Mouse (Mus musculus): ENCODE measurements at regions not wholly inside any gene's neighbourhood (a gene's known extent, or its start where the extent isn't known, plus 50 kb on each side); places are given as distances from the start of the nearest gene placed in this dataset.

DNA sequence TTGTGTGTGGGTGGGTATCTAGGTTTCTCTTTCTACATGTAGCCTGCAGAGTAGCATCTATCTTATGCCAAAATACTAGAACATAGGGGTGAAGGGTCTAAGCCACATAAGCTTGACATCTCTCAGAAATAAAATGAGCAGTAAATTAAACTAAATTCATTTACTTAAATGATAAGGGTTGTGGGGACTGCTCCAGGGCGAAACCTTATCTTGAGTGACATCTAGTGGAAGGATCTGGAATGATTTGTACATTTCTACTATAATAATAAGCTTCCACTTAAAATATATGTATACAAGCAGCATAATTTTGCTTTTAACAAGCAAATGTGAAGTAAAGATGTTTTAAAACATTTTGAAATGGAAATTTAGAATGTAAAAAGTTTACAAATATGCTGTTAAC, 271.4 kb downstream of the Vgll3 start:
- Histone ChIP-seq H3K4me1 (ENCODE audit: control insufficient read depth, insufficient read depth, low read length) (no peaks in the 10 kb centered on the region), H3K36me3 (ENCODE audit: control insufficient read depth, insufficient read depth, low read length) (no peaks in the 10 kb centered on the region), H3K27ac (no peak overlapping the region), H3K79me2 (replicated peaks; ENCODE audit: control insufficient read depth, insufficient read depth, low read length) (no peaks in the 10 kb centered on the region), H3K4me3 (no peak overlapping the region), H3K9ac (ENCODE audit: low read depth, low read length) (no peak overlapping the region), H3K27me3 (ENCODE audit: control insufficient read depth, insufficient read depth, low read length) (no peaks in the 10 kb centered on the region)
- no peak for DNase-seq
- 8% methylated on average over 1 of the region's 1 CpGs for WGBS
- TF ChIP-seq EP300 (IDR thresholded peaks at IDR 0.05; ENCODE audit: insufficient read depth, low read depth, low read length) (no peak), CTCF (IDR thresholded peaks at IDR 0.05) (peak; percentile 59)
- intact Hi-C loops (cut with DNase I): loop anchor here (5.0 kb wide), 1 partner anchor 459 kb away; no protein-coding TSS in a partner anchor

DNA sequence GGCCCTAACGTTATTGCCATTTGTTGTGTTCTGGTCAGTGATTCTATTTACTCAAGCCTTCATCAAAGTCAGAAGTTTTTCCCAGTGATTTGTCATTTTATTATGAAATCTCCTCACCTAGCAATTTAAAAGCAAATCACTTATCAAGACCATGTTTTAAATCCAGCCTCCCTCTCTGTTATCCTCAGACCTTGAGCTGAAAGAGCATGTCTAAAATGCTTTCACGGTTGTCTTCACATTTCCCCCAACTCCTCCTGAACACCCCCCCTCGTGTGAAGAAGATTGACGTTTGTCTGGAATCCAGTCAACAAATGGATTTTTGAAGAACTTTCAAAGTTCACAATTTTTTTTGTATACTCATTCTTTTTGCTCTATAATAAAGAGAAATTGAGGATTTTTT, 277.7 kb downstream of the Vgll3 start:
- Histone ChIP-seq H3K79me2 (replicated peaks; ENCODE audit: control insufficient read depth, insufficient read depth, low read length) (no peaks in the 10 kb centered on the region), H3K36me3 (ENCODE audit: control insufficient read depth, insufficient read depth, low read length) (no peaks in the 10 kb centered on the region), H3K27ac (no peak overlapping the region), H3K27me3 (ENCODE audit: control insufficient read depth, insufficient read depth, low read length) (no peaks in the 10 kb centered on the region), H3K9ac (ENCODE audit: low read depth, low read length) (no peak overlapping the region), H3K4me3 (no peak overlapping the region), H3K4me1 (ENCODE audit: control insufficient read depth, insufficient read depth, low read length) (no peaks in the 10 kb centered on the region)
- no peak for TF ChIP-seq CTCF (IDR thresholded peaks at IDR 0.05)
- no peak for TF ChIP-seq POLR2A (IDR thresholded peaks at IDR 0.05; ENCODE audit: insufficient read depth, low read depth, low read length)
- no peak for TF ChIP-seq EP300 (IDR thresholded peaks at IDR 0.05; ENCODE audit: insufficient read depth, low read depth, low read length)
- WGBS: 57% methylated on average over 4 of the region's 4 CpGs
- DNase-seq: no peak
- intact Hi-C loops (cut with DNase I): no loop called here

- H3K4me3 ChIP-seq: no peak overlapping the region
- no peak for DNase-seq
- H3K27me3 ChIP-seq (ENCODE audit: control insufficient read depth, insufficient read depth, low read length): no peaks in the 10 kb centered on the region
- H3K79me2 ChIP-seq (replicated peaks; ENCODE audit: control insufficient read depth, insufficient read depth, low read length): no peaks in the 10 kb centered on the region
- 78% methylated on average over 7 of the region's 7 CpGs for WGBS
- no peak for TF ChIP-seq EP300 (IDR thresholded peaks at IDR 0.05; ENCODE audit: insufficient read depth, low read depth, low read length)
- no peak for TF ChIP-seq POLR2A (IDR thresholded peaks at IDR 0.05; ENCODE audit: insufficient read depth, low read depth, low read length)
- no peak for TF ChIP-seq CTCF (IDR thresholded peaks at IDR 0.05)
- H3K36me3 ChIP-seq (ENCODE audit: control insufficient read depth, insufficient read depth, low read length): no peaks in the 10 kb centered on the region
- no peaks in the 10 kb centered on the region for H3K4me1 ChIP-seq (ENCODE audit: control insufficient read depth, insufficient read depth, low read length)
- intact Hi-C loops (cut with DNase I): no loop called here
- no peak overlapping the region for H3K27ac ChIP-seq
- no peak overlapping the region for H3K9ac ChIP-seq (ENCODE audit: low read depth, low read length)
Measured at GRCm38 (mm10) chr16:66095682-66096081, 280.6 kb downstream of the Vgll3 start.

- no peak overlapping the region for H3K4me3 ChIP-seq
Measured at GRCm38 (mm10) chr16:66117930-66118329, 302.9 kb downstream of the Vgll3 start.

DNA sequence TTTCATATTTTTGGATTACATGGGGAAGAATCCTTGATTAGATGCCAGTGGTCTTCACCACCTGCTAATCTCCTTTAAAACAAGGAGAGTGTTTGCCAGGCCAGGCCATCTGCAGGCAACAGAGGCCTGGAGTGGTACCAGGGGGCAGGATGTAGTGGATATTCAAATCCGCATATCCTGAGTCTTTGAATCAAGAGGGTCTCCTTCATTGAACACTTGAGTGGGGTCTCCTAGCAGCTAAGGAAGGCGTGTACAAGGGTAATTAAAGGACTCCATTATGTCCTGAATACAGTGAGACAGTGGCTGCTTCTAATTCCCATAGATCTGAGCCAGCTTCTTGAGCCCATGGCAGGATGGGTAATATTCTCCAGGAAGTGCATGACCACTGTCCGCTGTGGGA, 322.7 kb downstream of the Vgll3 start:
- no peak overlapping the region for H3K27ac ChIP-seq
- TF ChIP-seq EP300 (IDR thresholded peaks at IDR 0.05; ENCODE audit: insufficient read depth, low read depth, low read length): no peak
- no peak for TF ChIP-seq CTCF (IDR thresholded peaks at IDR 0.05)
- TF ChIP-seq POLR2A (IDR thresholded peaks at IDR 0.05; ENCODE audit: insufficient read depth, low read depth, low read length): no peak
- H3K4me1 ChIP-seq (ENCODE audit: control insufficient read depth, insufficient read depth, low read length): no peaks in the 10 kb centered on the region
- H3K27me3 ChIP-seq (ENCODE audit: control insufficient read depth, insufficient read depth, low read length): no peaks in the 10 kb centered on the region
- 66% methylated on average over 3 of the region's 3 CpGs for WGBS
- H3K9ac ChIP-seq (ENCODE audit: low read depth, low read length): no peak overlapping the region
- no peaks in the 10 kb centered on the region for H3K79me2 ChIP-seq (replicated peaks; ENCODE audit: control insufficient read depth, insufficient read depth, low read length)
- intact Hi-C loops (cut with DNase I): no loop called here
- DNase-seq: no peak
- no peak overlapping the region for H3K4me3 ChIP-seq
- H3K36me3 ChIP-seq (ENCODE audit: control insufficient read depth, insufficient read depth, low read length): no peaks in the 10 kb centered on the region

More at GRCm38 (mm10) chr16:66117930-66118329, 302.9 kb downstream of the Vgll3 start:
- H3K9ac ChIP-seq (ENCODE audit: low read depth, low read length): no peak overlapping the region
- intact Hi-C loops (cut with DNase I): no loop called here
- H3K36me3 ChIP-seq (ENCODE audit: control insufficient read depth, insufficient read depth, low read length): no peaks in the 10 kb centered on the region
- no peaks in the 10 kb centered on the region for H3K27me3 ChIP-seq (ENCODE audit: control insufficient read depth, insufficient read depth, low read length)
- no peaks in the 10 kb centered on the region for H3K79me2 ChIP-seq (replicated peaks; ENCODE audit: control insufficient read depth, insufficient read depth, low read length)
- no peak for DNase-seq
- 65% methylated on average over 3 of the region's 3 CpGs for WGBS
- TF ChIP-seq EP300 (IDR thresholded peaks at IDR 0.05; ENCODE audit: insufficient read depth, low read depth, low read length): no peak
- TF ChIP-seq POLR2A (IDR thresholded peaks at IDR 0.05; ENCODE audit: insufficient read depth, low read depth, low read length): no peak
- TF ChIP-seq CTCF (IDR thresholded peaks at IDR 0.05): no peak
- H3K27ac ChIP-seq: no peak overlapping the region
- H3K4me1 ChIP-seq (ENCODE audit: control insufficient read depth, insufficient read depth, low read length): no peaks in the 10 kb centered on the region

- Histone ChIP-seq H3K4me3 (no peak overlapping the region), H3K9ac (ENCODE audit: low read depth, low read length) (no peak overlapping the region), H3K4me1 (ENCODE audit: control insufficient read depth, insufficient read depth, low read length) (no peaks in the 10 kb centered on the region), H3K27me3 (ENCODE audit: control insufficient read depth, insufficient read depth, low read length) (no peaks in the 10 kb centered on the region), H3K79me2 (replicated peaks; ENCODE audit: control insufficient read depth, insufficient read depth, low read length) (no peaks in the 10 kb centered on the region), H3K27ac (no peak overlapping the region), H3K36me3 (ENCODE audit: control insufficient read depth, insufficient read depth, low read length) (no peaks in the 10 kb centered on the region)
- TF ChIP-seq CTCF (IDR thresholded peaks at IDR 0.05) (no peak), EP300 (IDR thresholded peaks at IDR 0.05; ENCODE audit: insufficient read depth, low read depth, low read length) (no peak), POLR2A (IDR thresholded peaks at IDR 0.05; ENCODE audit: insufficient read depth, low read depth, low read length) (no peak)
- intact Hi-C loops (cut with DNase I): no loop called here
- DNase-seq: no peak
Measured at GRCm38 (mm10) chr16:66144765-66145164, 329.7 kb downstream of the Vgll3 start.
